Mouse (Mus musculus): ENCODE measurements around the gene Tmem56. TPM values are rescaled to one million over a fixed set of nuclear protein-coding genes. Genes with fewer than 3 reads are reported as not detected.

Gene Tmem56
- polyA plus RNA-seq (2015; fragmentation: Nextera tagmentation; extraction: Ambion mirVana): 3.5 and 3.8 TPM in 2 replicates

DNA sequence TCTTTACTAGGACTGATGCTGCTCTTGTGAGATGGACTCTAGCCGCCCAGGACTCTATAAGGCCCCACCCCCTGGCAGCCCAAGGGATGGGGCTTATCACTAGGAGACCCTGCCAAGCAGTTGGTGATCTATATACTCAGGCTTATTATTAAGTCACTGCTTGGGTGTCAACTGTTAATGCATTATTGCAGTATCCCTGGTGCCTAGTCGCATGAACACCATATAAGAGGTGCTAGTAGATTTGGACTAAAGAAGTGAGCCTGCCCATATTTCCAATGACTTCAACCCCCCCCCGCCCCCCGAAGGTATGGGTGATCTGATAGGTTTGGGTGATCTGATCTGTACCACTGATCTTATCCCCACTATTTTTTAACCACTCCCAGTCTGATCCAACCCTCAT, at the start of gene Tmem56:
Gene Tmem56, minus strand, starts transcription at position 101 of the 400 bp plus-strand sequence.
- no peak for ATAC-seq

DNA sequence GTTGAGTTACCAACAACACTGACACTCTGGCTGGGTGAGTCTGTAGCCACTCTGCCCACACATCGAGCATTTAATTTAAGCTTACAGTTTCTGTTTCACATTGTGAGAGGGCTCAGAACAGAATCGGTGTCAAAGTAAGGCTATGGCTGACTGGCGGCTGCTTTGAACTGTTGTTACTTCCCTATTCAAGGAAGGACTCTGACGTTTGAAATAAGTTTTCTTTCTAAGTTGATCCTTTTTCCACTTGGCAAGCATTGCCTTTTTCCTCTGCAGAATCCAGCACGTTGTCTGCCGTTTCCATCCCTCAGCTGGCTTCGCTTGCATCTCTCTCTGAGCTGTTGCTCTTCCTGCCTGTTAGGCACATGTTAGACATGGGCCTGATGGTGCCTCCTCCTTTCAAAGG, 47.3 kb upstream of the Tmem56 start:
- Histone ChIP-seq H3K27me3 (replicated peaks; ENCODE audit: control insufficient read depth, insufficient read depth, low read length) (no peaks in the 10 kb centered on the region), H3K9me3 (ENCODE audit: control insufficient read depth, low read length) (no peaks in the 10 kb centered on the region), H3K4me1 (replicated peaks; ENCODE audit: control insufficient read depth, insufficient read depth, low read length) (no peaks in the 10 kb centered on the region), H3K9ac (replicated peaks; ENCODE audit: low read depth, low read length) (no peak overlapping the region), H3K4me2 (ENCODE audit: low read length) (no peak overlapping the region), H3K27ac (ENCODE audit: low read length) (no peak overlapping the region), H3K36me3 (ENCODE audit: control insufficient read depth, insufficient read depth) (no peaks in the 10 kb centered on the region), H3K4me3 (replicated peaks; ENCODE audit: low read length) (no peak overlapping the region)
- 41% methylated on average over 7 of the region's 7 CpGs for WGBS
- no peak for ATAC-seq

More for the DNA sequence above, at the start of gene Tmem56:
- no peak within 1 kb of the TSS for H3K27ac ChIP-seq (ENCODE audit: low read length)
- no peaks in the 10 kb centered on the region for H3K9me3 ChIP-seq (ENCODE audit: control insufficient read depth, low read length)
- H3K4me2 ChIP-seq (ENCODE audit: low read length): no peak within 1 kb of the TSS
- WGBS: 82% methylated on average over 4 of the region's 4 CpGs
- no peak within 1 kb of the TSS for H3K9ac ChIP-seq (replicated peaks; ENCODE audit: low read depth, low read length)
- no peaks in the 10 kb centered on the region for H3K36me3 ChIP-seq (ENCODE audit: control insufficient read depth, insufficient read depth)
- H3K4me3 ChIP-seq (replicated peaks; ENCODE audit: low read length): no peak within 1 kb of the TSS
- H3K27me3 ChIP-seq (replicated peaks; ENCODE audit: control insufficient read depth, insufficient read depth, low read length): no peaks in the 10 kb centered on the region
- H3K4me1 ChIP-seq (replicated peaks; ENCODE audit: control insufficient read depth, insufficient read depth, low read length): no peaks in the 10 kb centered on the region

DNA sequence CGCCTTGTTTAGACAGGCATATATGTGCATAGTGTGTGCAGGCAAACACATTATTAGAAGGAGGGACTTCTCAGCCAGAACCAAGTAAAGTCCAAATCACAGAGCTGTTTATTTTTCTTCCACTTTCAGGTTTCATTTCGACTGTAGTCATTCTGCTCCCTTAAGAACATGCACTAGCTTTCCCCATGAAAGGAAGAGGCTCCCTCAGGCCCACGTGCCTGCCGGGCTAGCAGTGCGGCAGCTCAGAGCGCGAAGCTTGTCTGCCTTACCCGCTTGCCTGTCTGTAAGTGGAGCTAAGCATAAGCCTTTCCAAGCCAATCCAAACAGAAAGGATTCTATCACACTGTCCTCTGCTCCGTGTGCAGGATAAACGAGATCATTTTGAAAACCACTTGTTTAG, 46.7 kb upstream of the Tmem56 start:
- H3K4me1 ChIP-seq (replicated peaks; ENCODE audit: control insufficient read depth, insufficient read depth, low read length): no peaks in the 10 kb centered on the region
- no peaks in the 10 kb centered on the region for H3K27me3 ChIP-seq (replicated peaks; ENCODE audit: control insufficient read depth, insufficient read depth, low read length)
- H3K9me3 ChIP-seq (ENCODE audit: control insufficient read depth, low read length): no peaks in the 10 kb centered on the region
- H3K27ac ChIP-seq (ENCODE audit: low read length): no peak overlapping the region
- H3K36me3 ChIP-seq (ENCODE audit: control insufficient read depth, insufficient read depth): no peaks in the 10 kb centered on the region
- no peak overlapping the region for H3K4me2 ChIP-seq (ENCODE audit: low read length)
- H3K4me3 ChIP-seq (replicated peaks; ENCODE audit: low read length): no peak overlapping the region
- 53% methylated on average over 10 of the region's 10 CpGs for WGBS
- peak; percentile 54; the same call in 1 of the 2 replicates for ATAC-seq
- H3K9ac ChIP-seq (replicated peaks; ENCODE audit: low read depth, low read length): no peak overlapping the region

DNA sequence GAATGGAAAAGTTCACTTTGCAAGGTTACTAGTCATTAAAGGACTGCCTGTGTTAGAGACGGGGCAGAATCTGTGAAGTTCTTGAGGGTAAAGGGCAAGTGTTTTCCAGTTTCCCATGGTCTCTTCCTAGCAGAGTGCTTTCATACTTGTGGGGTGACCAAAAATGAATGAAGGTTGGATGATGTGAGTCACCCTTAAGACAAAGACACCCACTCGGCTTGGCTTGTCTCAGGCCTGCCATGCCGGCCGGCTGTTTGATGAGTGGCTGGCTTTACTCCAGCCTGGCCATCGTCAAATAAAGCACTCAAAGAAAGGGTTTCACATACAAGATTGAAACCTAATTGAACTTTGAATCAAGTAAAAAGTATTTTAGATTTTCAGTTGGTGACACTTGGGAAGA, 44.5 kb upstream of the Tmem56 start:
- H3K36me3 ChIP-seq (ENCODE audit: control insufficient read depth, insufficient read depth): no peaks in the 10 kb centered on the region
- no peaks in the 10 kb centered on the region for H3K4me1 ChIP-seq (replicated peaks; ENCODE audit: control insufficient read depth, insufficient read depth, low read length)
- H3K9me3 ChIP-seq (ENCODE audit: control insufficient read depth, low read length): no peaks in the 10 kb centered on the region
- H3K9ac ChIP-seq (replicated peaks; ENCODE audit: low read depth, low read length): no peak overlapping the region
- no peak for ATAC-seq
- H3K4me2 ChIP-seq (ENCODE audit: low read length): no peak overlapping the region
- 28% methylated on average over 5 of the region's 5 CpGs for whole genome bisulfite sequencing
- no peak overlapping the region for H3K27ac ChIP-seq (ENCODE audit: low read length)
- no peak overlapping the region for H3K4me3 ChIP-seq (replicated peaks; ENCODE audit: low read length)
- H3K27me3 ChIP-seq (replicated peaks; ENCODE audit: control insufficient read depth, insufficient read depth, low read length): no peaks in the 10 kb centered on the region

DNA sequence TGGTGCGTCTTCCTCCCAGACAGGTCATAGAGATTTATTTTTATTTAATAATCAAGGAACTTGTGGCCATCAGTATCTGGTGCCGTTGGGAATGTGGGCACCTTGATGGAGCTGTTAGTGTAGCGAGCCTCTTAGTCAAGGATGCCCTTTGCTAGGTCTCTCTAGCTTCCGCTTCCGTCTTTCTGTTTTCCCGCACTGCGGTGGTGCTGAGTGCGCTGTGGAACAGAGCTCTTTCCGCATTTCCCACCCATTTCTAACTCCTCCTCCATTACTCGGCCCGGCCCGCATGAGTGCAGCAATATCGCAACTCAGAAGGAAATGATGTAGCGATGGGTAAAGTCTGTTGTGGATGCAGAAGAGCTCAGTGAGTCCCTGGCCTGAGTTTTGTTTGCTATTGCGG, 40.5 kb upstream of the Tmem56 start:
- Histone ChIP-seq H3K4me2 (ENCODE audit: low read length) (no peak overlapping the region), H3K9ac (replicated peaks; ENCODE audit: low read depth, low read length) (no peak overlapping the region), H3K9me3 (ENCODE audit: control insufficient read depth, low read length) (no peaks in the 10 kb centered on the region), H3K4me1 (replicated peaks; ENCODE audit: control insufficient read depth, insufficient read depth, low read length) (no peaks in the 10 kb centered on the region), H3K27me3 (replicated peaks; ENCODE audit: control insufficient read depth, insufficient read depth, low read length) (no peaks in the 10 kb centered on the region), H3K4me3 (replicated peaks; ENCODE audit: low read length) (no peak overlapping the region), H3K27ac (ENCODE audit: low read length) (no peak overlapping the region), H3K36me3 (ENCODE audit: control insufficient read depth, insufficient read depth) (no peaks in the 10 kb centered on the region)
- ATAC-seq: no peak
- WGBS: 96% methylated on average over 15 of the region's 15 CpGs

DNA sequence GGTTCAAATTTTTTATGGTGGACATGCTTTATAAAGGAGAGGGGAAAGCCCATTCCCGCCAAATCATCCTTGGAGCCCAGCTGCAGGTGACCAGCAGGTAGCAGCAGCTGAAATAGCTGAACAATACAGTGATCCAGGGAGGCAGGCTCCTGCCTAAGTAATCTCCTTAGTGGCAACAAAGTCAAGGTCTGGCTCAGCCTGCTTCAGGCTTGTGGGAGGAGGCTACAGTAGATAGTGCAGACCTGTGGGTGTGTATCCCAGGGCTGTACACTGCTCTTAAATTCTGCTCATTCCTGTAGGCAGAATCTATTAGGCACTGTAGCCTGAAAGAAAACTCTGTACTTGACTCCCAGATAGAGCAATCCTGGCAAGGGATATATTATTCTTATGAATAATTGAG, 38.0 kb upstream of the Tmem56 start:
- H3K27me3 ChIP-seq (replicated peaks; ENCODE audit: control insufficient read depth, insufficient read depth, low read length): no peaks in the 10 kb centered on the region
- WGBS: 57% methylated on average over 1 of the region's 1 CpGs
- no peak for ATAC-seq
- no peaks in the 10 kb centered on the region for H3K4me1 ChIP-seq (replicated peaks; ENCODE audit: control insufficient read depth, insufficient read depth, low read length)
- no peak overlapping the region for H3K27ac ChIP-seq (ENCODE audit: low read length)
- H3K9me3 ChIP-seq (ENCODE audit: control insufficient read depth, low read length): no peaks in the 10 kb centered on the region
- no peaks in the 10 kb centered on the region for H3K36me3 ChIP-seq (ENCODE audit: control insufficient read depth, insufficient read depth)
- H3K4me3 ChIP-seq (replicated peaks; ENCODE audit: low read length): no peak overlapping the region
- no peak overlapping the region for H3K9ac ChIP-seq (replicated peaks; ENCODE audit: low read depth, low read length)
- no peak overlapping the region for H3K4me2 ChIP-seq (ENCODE audit: low read length)

DNA sequence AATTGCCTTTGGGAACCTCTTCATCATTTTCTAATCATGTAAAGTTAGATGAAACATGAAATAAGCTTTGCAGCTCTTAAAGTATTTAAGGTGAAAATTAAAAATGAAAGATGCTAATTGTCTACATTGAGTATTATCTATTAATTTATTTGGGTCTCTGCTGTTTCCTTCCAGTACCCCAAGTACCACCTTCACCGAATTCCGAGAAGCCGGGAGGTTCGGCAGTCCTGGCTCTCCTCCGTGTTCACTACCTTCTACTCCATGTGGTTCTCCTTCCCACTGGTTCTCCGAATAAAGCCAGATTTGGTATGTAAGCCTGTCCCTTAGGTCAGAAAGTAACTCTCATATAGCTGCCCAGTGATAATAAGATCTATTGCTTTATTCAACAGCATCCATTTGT, 37.0 kb upstream of the Tmem56 start:
- Histone ChIP-seq H3K9me3 (ENCODE audit: control insufficient read depth, low read length) (no peaks in the 10 kb centered on the region), H3K27ac (ENCODE audit: low read length) (no peak overlapping the region), H3K4me3 (replicated peaks; ENCODE audit: low read length) (no peak overlapping the region), H3K36me3 (ENCODE audit: control insufficient read depth, insufficient read depth) (no peaks in the 10 kb centered on the region), H3K9ac (replicated peaks; ENCODE audit: low read depth, low read length) (no peak overlapping the region), H3K4me1 (replicated peaks; ENCODE audit: control insufficient read depth, insufficient read depth, low read length) (no peaks in the 10 kb centered on the region), H3K27me3 (replicated peaks; ENCODE audit: control insufficient read depth, insufficient read depth, low read length) (no peaks in the 10 kb centered on the region), H3K4me2 (ENCODE audit: low read length) (no peak overlapping the region)
- no peak for ATAC-seq
- WGBS: 98% methylated on average over 6 of the region's 6 CpGs

DNA sequence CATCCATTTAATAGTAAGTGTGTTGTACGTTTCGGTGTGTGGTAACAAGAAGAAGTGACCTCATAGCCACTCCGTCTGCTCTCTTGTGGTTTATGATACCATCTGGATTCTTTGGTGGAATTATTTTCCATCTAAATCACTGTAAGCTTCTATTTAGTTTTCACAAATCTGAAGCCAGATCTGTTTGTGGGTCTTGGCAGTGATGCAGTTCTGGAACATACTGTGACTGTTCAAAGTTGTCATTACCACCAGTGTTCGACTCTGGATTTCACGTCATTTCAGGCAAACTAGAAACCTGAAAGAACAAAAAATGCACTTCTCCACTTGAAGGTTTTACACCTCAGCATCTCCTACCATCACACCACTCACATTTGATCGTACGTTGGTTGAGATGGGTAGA, 32.6 kb upstream of the Tmem56 start:
- Histone ChIP-seq H3K4me2 (ENCODE audit: low read length) (no peak overlapping the region), H3K4me1 (replicated peaks; ENCODE audit: control insufficient read depth, insufficient read depth, low read length) (no peaks in the 10 kb centered on the region), H3K36me3 (ENCODE audit: control insufficient read depth, insufficient read depth) (no peaks in the 10 kb centered on the region), H3K27me3 (replicated peaks; ENCODE audit: control insufficient read depth, insufficient read depth, low read length) (no peaks in the 10 kb centered on the region), H3K9me3 (ENCODE audit: control insufficient read depth, low read length) (no peaks in the 10 kb centered on the region), H3K9ac (replicated peaks; ENCODE audit: low read depth, low read length) (no peak overlapping the region), H3K27ac (ENCODE audit: low read length) (no peak overlapping the region), H3K4me3 (replicated peaks; ENCODE audit: low read length) (no peak overlapping the region)
- 91% methylated on average over 7 of the region's 7 CpGs for WGBS
- no peak for ATAC-seq

DNA sequence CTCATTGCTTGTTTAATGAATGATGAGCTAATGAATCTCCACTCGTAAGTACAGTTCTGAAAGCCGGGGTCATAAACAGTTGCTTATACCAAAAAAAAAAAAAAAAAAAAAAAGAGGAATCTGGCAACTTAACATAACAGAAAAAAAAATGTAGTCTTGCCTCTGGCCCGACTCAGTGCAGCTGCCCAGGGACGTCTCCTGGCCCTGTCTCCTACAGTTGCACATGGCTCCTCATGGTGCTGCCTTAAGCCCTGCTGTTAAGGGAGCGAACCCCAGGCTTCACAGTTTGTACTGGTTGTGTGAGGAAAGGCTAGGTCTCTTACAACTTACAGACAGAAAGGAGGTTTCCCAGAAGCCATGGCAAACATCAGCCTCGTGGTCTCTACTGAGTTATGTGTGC, 31.3 kb upstream of the Tmem56 start:
- Histone ChIP-seq H3K27me3 (replicated peaks; ENCODE audit: control insufficient read depth, insufficient read depth, low read length) (no peaks in the 10 kb centered on the region), H3K9ac (replicated peaks; ENCODE audit: low read depth, low read length) (no peak overlapping the region), H3K4me3 (replicated peaks; ENCODE audit: low read length) (no peak overlapping the region), H3K36me3 (ENCODE audit: control insufficient read depth, insufficient read depth) (no peaks in the 10 kb centered on the region), H3K4me1 (replicated peaks; ENCODE audit: control insufficient read depth, insufficient read depth, low read length) (no peaks in the 10 kb centered on the region), H3K9me3 (ENCODE audit: control insufficient read depth, low read length) (no peaks in the 10 kb centered on the region), H3K27ac (ENCODE audit: low read length) (no peak overlapping the region), H3K4me2 (ENCODE audit: low read length) (no peak overlapping the region)
- WGBS: 85% methylated on average over 6 of the region's 6 CpGs
- no peak for ATAC-seq

DNA sequence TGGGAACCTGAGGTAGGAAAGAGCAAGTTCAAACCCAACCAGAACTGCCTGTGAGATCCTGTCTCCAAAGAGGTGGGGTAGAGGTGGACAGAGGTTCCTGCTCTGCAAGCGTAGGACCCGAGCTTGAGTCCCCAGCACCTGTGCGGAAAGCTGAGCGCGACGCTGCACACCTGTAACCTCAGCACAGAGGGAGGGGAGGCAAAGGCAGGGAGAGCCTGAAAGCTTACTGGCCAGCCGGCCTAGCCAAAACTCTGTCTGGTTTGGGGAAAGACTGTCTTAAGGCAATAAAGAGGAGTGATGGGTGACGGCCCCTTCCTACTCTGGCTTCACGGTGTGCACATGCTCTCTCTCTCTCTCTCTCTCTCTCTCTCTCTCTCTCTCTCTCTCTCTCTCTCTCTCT, 30.1 kb upstream of the Tmem56 start:
- no peak overlapping the region for H3K27ac ChIP-seq (ENCODE audit: low read length)
- no peaks in the 10 kb centered on the region for H3K9me3 ChIP-seq (ENCODE audit: control insufficient read depth, low read length)
- H3K4me3 ChIP-seq (replicated peaks; ENCODE audit: low read length): no peak overlapping the region
- no peak overlapping the region for H3K9ac ChIP-seq (replicated peaks; ENCODE audit: low read depth, low read length)
- H3K4me2 ChIP-seq (ENCODE audit: low read length): no peak overlapping the region
- 72% methylated on average over 9 of the region's 9 CpGs for WGBS
- H3K4me1 ChIP-seq (replicated peaks; ENCODE audit: control insufficient read depth, insufficient read depth, low read length): no peaks in the 10 kb centered on the region
- H3K36me3 ChIP-seq (ENCODE audit: control insufficient read depth, insufficient read depth): no peaks in the 10 kb centered on the region
- no peaks in the 10 kb centered on the region for H3K27me3 ChIP-seq (replicated peaks; ENCODE audit: control insufficient read depth, insufficient read depth, low read length)
- ATAC-seq: no peak

Measured in forebrain, embryonic 16.5 days (tissue).